Mouse (Mus musculus) gastrocnemius, adult 2 months (tissue): ENCODE results near the gene Bcl7b. TPM values are rescaled to one million over a fixed set of nuclear protein-coding genes. Genes with fewer than 3 reads are reported as not detected.
"Not testable (repeated sequence)": the region's sequence is repeated elsewhere in the genome, so short reads cannot be mapped to it uniquely, and the experiment has no call there.

ENCODE experiments used
- DNase-seq: peaks from one replicate; pipeline ENCODE4 v3.0.0; 2022
- H3K27ac ChIP-seq: fragments of 200-600 bp; 2 replicates; pipeline ENCODE4 v1.8.1; 2022; ENCODE audit warnings: mild to moderate bottlenecking
- H3K4me3 ChIP-seq: fragments of 200-600 bp; 2 replicates; pipeline ENCODE4 v1.8.1; 2022; ENCODE audit warnings: mild to moderate bottlenecking, moderate library complexity
- CTCF ChIP-seq: fragments of 200-600 bp; IDR thresholded peaks from 2 replicates; pipeline ENCODE4 v1.8.1; 2022; ENCODE audit warnings: antibody characterized with exemption, mild to moderate bottlenecking, moderate library complexity
- intact Hi-C: fragments of 180-260 bp; cut with DNase I; formaldehyde crosslinking; loops from one replicate; pipeline ENCODE4 v1.15.1; 2025
- microRNA-seq: library from miRNA; unstranded; fragments of <30 nt; microRNA quantifications from one replicate; pipeline ENCODE4 v1.2.0, GENCODE M21; 2021
- total RNA-seq, 2 experiments: library from RNA; stranded (reverse); gene quantifications; 2 replicates each; pipeline ENCODE4 v1.2.3; 2021

Bcl7b gene
- total RNA-seq, 2 experiments from 2014 or later, result 28.3 to 28.6 TPM

DNA sequence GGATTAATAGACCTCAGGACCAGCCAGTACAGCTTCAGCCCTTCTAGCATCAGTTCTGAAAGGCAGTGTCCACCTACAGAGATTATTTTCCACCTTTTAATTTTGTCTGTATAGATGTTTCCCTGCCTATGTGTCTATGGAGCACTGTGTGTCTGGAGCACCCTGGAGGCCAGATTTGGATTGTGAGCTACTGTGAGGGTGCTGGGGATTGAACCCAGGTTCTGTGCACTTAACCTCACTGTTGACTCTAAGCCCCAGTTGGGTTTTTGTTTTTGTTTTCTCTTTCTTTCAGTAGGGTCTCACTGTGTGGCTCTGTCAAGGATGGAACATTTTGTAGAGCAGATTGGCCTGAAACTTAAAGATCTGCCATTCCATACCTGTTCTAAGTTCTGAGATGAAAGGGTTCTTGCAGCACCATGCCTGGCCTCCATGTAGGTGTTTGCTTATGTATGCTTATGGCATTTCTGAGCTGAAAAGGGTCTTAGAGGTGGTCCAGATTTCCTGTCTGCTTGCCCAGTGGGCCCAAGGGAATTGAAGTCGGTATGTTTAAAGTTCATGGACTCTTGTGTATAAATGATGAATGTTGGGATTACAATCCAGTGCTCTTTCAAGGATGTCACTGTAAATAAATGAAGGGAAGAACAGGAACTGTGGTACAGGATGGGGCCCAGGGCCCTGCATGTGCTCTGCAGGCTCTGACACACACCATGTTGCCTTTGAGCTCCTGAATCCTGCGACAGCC, 21.4 kb downstream of the Bcl7b start:
- H3K4me3 ChIP-seq, result peak overlapping the region; percentile 98
- intact Hi-C loops, result loop anchor here (5.0 kb wide), 1 partner anchor 172 kb away; no protein-coding TSS in a partner anchor
- peak overlapping the region; percentile 98 for H3K27ac ChIP-seq
- no peak for TF ChIP-seq CTCF
- DNase-seq, result no peak

- peak; percentile 59 for DNase-seq
- intact Hi-C loops, result loop anchor here (1.0 to 5.0 kb wide), 2 partner anchors 73 to 174 kb away; no protein-coding TSS in a partner anchor
- TF ChIP-seq CTCF, result peak; percentile 89
- Histone ChIP-seq H3K27ac (0 out of 2 replicates have a peak overlapping the region, but pooled peaks have one; percentile 38), H3K4me3 (no peak overlapping the region)
These were observed 23.5 kb downstream of the Bcl7b start for GRCm38 (mm10) chr5:135191620-135192019.

GRCm38 (mm10) chr5:135192431-135192830, 24.3 kb downstream of the Bcl7b start:
- TF ChIP-seq CTCF, result no peak
- intact Hi-C loops, result loop anchor here (5.0 kb wide), 1 partner anchor 175 kb away; no protein-coding TSS in a partner anchor
- DNase-seq, result no peak
- Histone ChIP-seq H3K27ac (peak overlapping the region; percentile 57), H3K4me3 (no peak overlapping the region)

GRCm38 (mm10) chr5:135196367-135196766, 28.3 kb downstream of the Bcl7b start:
- TF ChIP-seq CTCF, result no peak
- Histone ChIP-seq H3K27ac (peak overlapping the region; percentile 70; the same call in 1 of the 2 replicates), H3K4me3 (no peak overlapping the region)
- intact Hi-C loops, result no loop called here
- DNase-seq, result no peak

- DNase-seq, result peak; percentile 44
- H3K4me3 ChIP-seq, result no peak overlapping the region
- intact Hi-C loops, result no loop called here
- H3K27ac ChIP-seq, result peak overlapping the region; percentile 67
- no peak for TF ChIP-seq CTCF
These were observed 34.7 kb downstream of the Bcl7b start for GRCm38 (mm10) chr5:135202763-135203162.

DNA sequence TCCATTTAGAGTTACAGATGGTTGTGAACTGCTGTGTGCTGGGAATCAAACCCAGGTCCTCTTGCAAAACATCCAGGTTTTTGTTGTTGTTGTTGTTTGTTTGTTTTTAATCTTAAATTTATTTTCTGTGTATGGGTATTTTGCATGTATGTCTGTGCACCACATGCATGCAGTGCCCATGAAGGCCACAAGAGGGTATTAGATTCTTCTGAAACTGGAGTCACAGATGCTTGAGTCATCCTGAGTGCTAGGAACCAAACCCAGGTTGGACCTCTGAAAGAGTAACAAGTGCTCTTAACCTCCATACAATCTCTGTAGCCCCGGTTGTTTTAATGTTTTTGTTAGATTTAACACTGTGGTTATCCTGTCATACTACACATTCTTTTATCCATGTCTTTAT, 40.1 kb downstream of the Bcl7b start:
- TF ChIP-seq CTCF, result peak; percentile 42
- Histone ChIP-seq H3K4me3 (no peak overlapping the region), H3K27ac (no peak overlapping the region)
- intact Hi-C loops, result no loop called here
- DNase-seq, result no peak

DNA sequence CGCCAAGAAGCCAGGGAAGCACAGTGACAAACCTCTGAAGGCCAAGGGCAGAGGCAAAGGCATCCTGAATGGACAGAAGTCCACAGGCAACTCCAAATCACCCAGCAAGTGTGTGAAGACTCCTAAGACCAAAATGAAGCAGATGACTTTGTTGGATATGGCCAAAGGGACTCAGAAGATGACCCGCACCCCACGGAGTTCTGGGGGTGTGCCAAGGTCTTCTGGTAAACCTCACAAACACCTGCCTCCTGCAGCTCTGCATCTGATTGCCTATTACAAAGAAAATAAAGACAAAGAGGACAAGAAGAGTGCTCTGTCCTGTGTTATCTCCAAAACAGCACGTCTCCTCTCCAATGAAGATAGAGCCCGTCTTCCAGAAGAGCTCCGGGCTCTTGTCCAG, 48.8 kb downstream of the Bcl7b start:
- TF ChIP-seq CTCF, result no peak
- no peak overlapping the region for H3K4me3 ChIP-seq
- intact Hi-C loops, result no loop called here
- DNase-seq, result no peak
- H3K27ac ChIP-seq, result no peak overlapping the region

DNA sequence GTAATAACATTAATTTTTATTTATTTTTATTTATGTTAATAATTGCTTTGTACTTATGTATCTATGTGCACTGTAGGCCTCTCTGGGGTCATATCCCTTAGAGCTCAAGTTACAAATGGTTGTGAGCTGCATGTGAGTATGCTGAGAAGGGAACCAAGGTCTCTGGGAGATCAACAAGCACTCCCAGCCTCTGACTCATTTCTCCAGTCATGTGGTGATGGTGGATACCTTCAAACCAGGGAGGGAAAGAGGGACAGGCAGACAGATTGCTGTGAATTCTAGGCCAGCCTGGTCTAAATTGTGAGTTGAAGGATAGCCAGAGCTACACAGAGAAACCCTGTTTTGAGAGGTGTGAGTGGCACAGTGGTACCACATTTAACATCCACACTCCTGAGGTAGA, 52.9 kb downstream of the Bcl7b start:
- Histone ChIP-seq H3K27ac (no peak overlapping the region), H3K4me3 (no peak overlapping the region)
- TF ChIP-seq CTCF, result no peak
- intact Hi-C loops, result no loop called here
- no peak for DNase-seq

DNA sequence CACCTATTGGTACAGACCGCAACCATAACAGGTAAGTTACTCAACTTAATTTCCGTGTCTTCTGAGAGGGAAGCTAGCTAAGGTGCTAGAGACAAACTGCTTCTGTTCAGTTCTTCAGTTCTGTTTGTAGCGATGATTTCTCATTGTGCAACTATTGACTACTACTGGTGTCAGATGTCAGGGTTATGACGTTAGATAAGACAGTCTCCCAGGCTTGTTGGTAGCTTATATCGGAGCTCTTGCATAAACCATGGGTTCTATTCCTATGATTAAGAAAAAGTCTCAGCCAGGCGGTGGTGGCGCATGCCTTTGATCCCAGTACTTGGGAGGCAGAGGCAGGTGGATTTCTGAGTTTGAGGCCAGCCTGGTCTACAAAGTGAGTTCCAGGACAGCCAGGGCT, 54.0 kb downstream of the Bcl7b start:
- no peak for DNase-seq
- intact Hi-C loops, result no loop called here
- Histone ChIP-seq H3K4me3 (no peak overlapping the region), H3K27ac (no peak overlapping the region)
- TF ChIP-seq CTCF, result no peak

GRCm38 (mm10) chr5:135224169-135224568, 56.1 kb downstream of the Bcl7b start:
- Histone ChIP-seq H3K4me3 (no peak overlapping the region), H3K27ac (no peak overlapping the region; the same call in 1 of the 2 replicates)
- no peak for DNase-seq
- TF ChIP-seq CTCF, result no peak
- intact Hi-C loops, result no loop called here

- DNase-seq, intact Hi-C loops, H3K27ac ChIP-seq, H3K4me3 ChIP-seq: not testable (repeated sequence)
- peak; percentile 29 for TF ChIP-seq CTCF
These were observed 57.8 kb downstream of the Bcl7b start for GRCm38 (mm10) chr5:135225879-135226278.

DNA sequence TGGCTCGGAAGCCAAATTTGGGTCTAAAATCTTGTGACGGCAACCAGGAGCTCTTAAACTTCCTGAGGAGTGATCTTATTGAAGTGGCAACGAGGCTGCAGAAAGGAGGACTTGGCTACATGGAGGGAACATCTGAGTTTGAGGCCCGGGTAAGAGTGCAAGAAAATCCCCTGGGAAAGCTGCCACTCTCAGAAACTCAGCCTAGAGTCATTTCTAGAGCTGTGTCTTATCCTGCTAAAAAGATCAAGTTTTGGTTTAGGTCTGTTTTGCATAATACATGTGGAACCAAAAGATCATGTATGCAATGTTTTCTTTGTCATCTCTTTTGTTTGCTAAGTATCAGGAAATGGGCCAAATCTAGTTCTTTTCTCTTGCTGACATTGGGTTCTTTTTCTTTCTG, 62.1 kb downstream of the Bcl7b start:
- TF ChIP-seq CTCF, result no peak
- intact Hi-C loops, result loop anchor here (10.0 kb wide), 1 partner anchor 135 kb away; the partner anchor contains the start of gene Nsun5
- DNase-seq, result no peak
- H3K4me3 ChIP-seq, result no peak overlapping the region
- H3K27ac ChIP-seq, result no peak overlapping the region

Small RNA genes lying within 50 kb of the gene (microRNA-seq; reads per million reads assigned to microRNA genes)
- not detected for gene Gm25315

Other genes with a start within 250 kb of the Bcl7b start
- gene Mettl27, start 235.9 kb upstream of the Bcl7b start, total RNA-seq, result 1 to 10 TPM; 4.2 to 4.6 TPM
- gene Cldn4, start 221.3 kb upstream of the Bcl7b start, total RNA-seq, result not detected
- not detected for gene Cldn3, start 182.1 kb upstream of the Bcl7b start, total RNA-seq
- 10 to 100 TPM; 45.5 to 56.8 TPM for gene Abhd11, start 159.1 kb upstream of the Bcl7b start, total RNA-seq
- 1 to 10 TPM in 1 of 2 experiments, under 1 TPM in 1; 0.64 to 1.3 TPM for gene Stx1a, start 144.8 kb upstream of the Bcl7b start, total RNA-seq
- gene Dnajc30, start 104.1 kb upstream of the Bcl7b start, total RNA-seq, result 10 to 100 TPM; 25.0 to 30.2 TPM
- gene Bud23, start 103.3 kb upstream of the Bcl7b start, total RNA-seq, result 10 to 100 TPM; 25.8 to 26.2 TPM
- gene Vps37d, start 90.0 kb upstream of the Bcl7b start, total RNA-seq, result under 1 TPM; 0.33 TPM
- gene Mlxipl, start 78.4 kb upstream of the Bcl7b start, total RNA-seq, result 100 to 1,000 TPM in 1 of 2 experiments, 10 to 100 TPM in 1; 64.8 to 100 TPM
- 1 to 10 TPM; 8.8 to 9.1 TPM for gene Tbl2, start 18.6 kb upstream of the Bcl7b start, total RNA-seq
- gene Baz1b, start 19.0 kb downstream of the Bcl7b start, total RNA-seq, result 10 to 100 TPM; 32.7 to 36.8 TPM
- gene Fzd9, start 82.9 kb downstream of the Bcl7b start, total RNA-seq, result 10 to 100 TPM; 23.1 to 52.1 TPM
- gene Fkbp6, start 181.8 kb downstream of the Bcl7b start, total RNA-seq, result not detected
- gene Trim50, start 185.0 kb downstream of the Bcl7b start, total RNA-seq, result not detected
- gene Nsun5, start 201.7 kb downstream of the Bcl7b start, total RNA-seq, result 1 to 10 TPM; 7.8 to 9.2 TPM
- gene Pom121, start 226.3 kb downstream of the Bcl7b start, total RNA-seq, result 10 to 100 TPM; 11.0 to 12.3 TPM